Mouse (Mus musculus) mature B cell (primary cell): Measurements from ENCODE around the gene Lypd6.

Experiments used
- in situ Hi-C: fragments of 300-500 bp; cut with MboI; formaldehyde crosslinking; loops from 2 replicates; pipeline ENCODE4 v1.14.3; 2019

Lypd6 gene

GRCm38 (mm10) chr2:50066246-50066967 lies at the start of gene Lypd6:
Gene Lypd6, plus strand, starts transcription at chr2:50066429.
- in situ Hi-C loops = no loop called here

- in situ Hi-C loops = no loop called here
These were observed 46.8 kb upstream of the Lypd6 start for GRCm38 (mm10) chr2:50019477-50019876.

GRCm38 (mm10) chr2:50025549-50025948 lies 40.7 kb upstream of the Lypd6 start:
- in situ Hi-C loops = no loop called here

GRCm38 (mm10) chr2:50028930-50029329 lies 37.3 kb upstream of the Lypd6 start:
- in situ Hi-C loops = no loop called here

- in situ Hi-C loops = no loop called here
These were observed 21.9 kb upstream of the Lypd6 start for GRCm38 (mm10) chr2:50044170-50044870.

GRCm38 (mm10) chr2:50044871-50045470 lies 21.3 kb upstream of the Lypd6 start:
- in situ Hi-C loops = no loop called here

- in situ Hi-C loops = no loop called here
These were observed 20.4 kb upstream of the Lypd6 start for GRCm38 (mm10) chr2:50045841-50046240.

GRCm38 (mm10) chr2:50048442-50048841 lies 17.8 kb upstream of the Lypd6 start:
- in situ Hi-C loops = no loop called here

- in situ Hi-C loops = no loop called here
These were observed 12.3 kb upstream of the Lypd6 start for GRCm38 (mm10) chr2:50053893-50054292.

- in situ Hi-C loops = no loop called here
These were observed 355 bp upstream of the Lypd6 start for GRCm38 (mm10) chr2:50065902-50066245.

- in situ Hi-C loops = no loop called here
These were observed 713 bp downstream of the Lypd6 start for GRCm38 (mm10) chr2:50066968-50067315.

- in situ Hi-C loops = no loop called here
These were observed 3.5 kb downstream of the Lypd6 start for GRCm38 (mm10) chr2:50069571-50070295.

GRCm38 (mm10) chr2:50072158-50072557 lies 5.9 kb downstream of the Lypd6 start:
- in situ Hi-C loops = no loop called here

- in situ Hi-C loops = no loop called here
These were observed 18.5 kb downstream of the Lypd6 start for GRCm38 (mm10) chr2:50084746-50085145.

GRCm38 (mm10) chr2:50087761-50088160 lies 21.5 kb downstream of the Lypd6 start:
- in situ Hi-C loops = no loop called here

- in situ Hi-C loops = no loop called here
These were observed 30.1 kb downstream of the Lypd6 start for GRCm38 (mm10) chr2:50096336-50096735.

GRCm38 (mm10) chr2:50100364-50101151 lies 34.3 kb downstream of the Lypd6 start:
- in situ Hi-C loops = no loop called here

- in situ Hi-C loops = no loop called here
These were observed 34.9 kb downstream of the Lypd6 start for GRCm38 (mm10) chr2:50101152-50101450.

GRCm38 (mm10) chr2:50103850-50104503 lies 37.7 kb downstream of the Lypd6 start:
- in situ Hi-C loops = no loop called here

- in situ Hi-C loops = no loop called here
These were observed 39.4 kb downstream of the Lypd6 start for GRCm38 (mm10) chr2:50105590-50105989.

GRCm38 (mm10) chr2:50105992-50106391 lies 39.8 kb downstream of the Lypd6 start:
- in situ Hi-C loops = no loop called here
